Mouse (Mus musculus) gastrocnemius, adult 2 months (tissue): ENCODE data around the gene Ssu72. TPM values are rescaled to one million over a fixed set of nuclear protein-coding genes. Genes with fewer than 3 reads are reported as not detected.

Experiments
- DNase-seq: peaks from one replicate; pipeline ENCODE4 v3.0.0; 2022
- H3K27ac ChIP-seq: fragments of 200-600 bp; 2 replicates; pipeline ENCODE4 v1.8.1; 2022; ENCODE audit warnings: mild to moderate bottlenecking
- H3K4me3 ChIP-seq: fragments of 200-600 bp; 2 replicates; pipeline ENCODE4 v1.8.1; 2022; ENCODE audit warnings: mild to moderate bottlenecking, moderate library complexity
- CTCF ChIP-seq: fragments of 200-600 bp; IDR thresholded peaks from 2 replicates; pipeline ENCODE4 v1.8.1; 2022; ENCODE audit warnings: antibody characterized with exemption, mild to moderate bottlenecking, moderate library complexity
- intact Hi-C: fragments of 180-260 bp; cut with DNase I; formaldehyde crosslinking; loops from one replicate; pipeline ENCODE4 v1.15.1; 2025
- total RNA-seq, 2 experiments: library from RNA; stranded (reverse); gene quantifications; 2 replicates each; pipeline ENCODE4 v1.2.3; 2021

Gene Ssu72
- total RNA-seq, 2 experiments from 2014 or later, result 42.3 to 44.5 TPM

GRCm38 (mm10) chr4:155690571-155691375 lies 13.8 kb upstream of the Ssu72 start:
- no peak overlapping the region for H3K4me3 ChIP-seq
- no peak for TF ChIP-seq CTCF
- no peak overlapping the region for H3K27ac ChIP-seq
- DNase-seq, result no peak
- intact Hi-C loops, result no loop called here

GRCm38 (mm10) chr4:155692421-155692820 lies 12.2 kb upstream of the Ssu72 start:
- Histone ChIP-seq H3K4me3 (no peak overlapping the region), H3K27ac (no peak overlapping the region)
- TF ChIP-seq CTCF, result no peak
- no peak for DNase-seq
- intact Hi-C loops, result no loop called here

GRCm38 (mm10) chr4:155694111-155694481 lies 10.5 kb upstream of the Ssu72 start, which contains the start of gene Fndc10:
Fndc10 (plus strand) TSS chr4:155694342.
- intact Hi-C loops, result no loop called here
- DNase-seq, result no peak
- peak; percentile 25; the same call in 1 of the 2 replicates for TF ChIP-seq CTCF
- Histone ChIP-seq H3K4me3 (peak within 1 kb of the TSS; percentile 87), H3K27ac (peak within 1 kb of the TSS; percentile 81)

DNA sequence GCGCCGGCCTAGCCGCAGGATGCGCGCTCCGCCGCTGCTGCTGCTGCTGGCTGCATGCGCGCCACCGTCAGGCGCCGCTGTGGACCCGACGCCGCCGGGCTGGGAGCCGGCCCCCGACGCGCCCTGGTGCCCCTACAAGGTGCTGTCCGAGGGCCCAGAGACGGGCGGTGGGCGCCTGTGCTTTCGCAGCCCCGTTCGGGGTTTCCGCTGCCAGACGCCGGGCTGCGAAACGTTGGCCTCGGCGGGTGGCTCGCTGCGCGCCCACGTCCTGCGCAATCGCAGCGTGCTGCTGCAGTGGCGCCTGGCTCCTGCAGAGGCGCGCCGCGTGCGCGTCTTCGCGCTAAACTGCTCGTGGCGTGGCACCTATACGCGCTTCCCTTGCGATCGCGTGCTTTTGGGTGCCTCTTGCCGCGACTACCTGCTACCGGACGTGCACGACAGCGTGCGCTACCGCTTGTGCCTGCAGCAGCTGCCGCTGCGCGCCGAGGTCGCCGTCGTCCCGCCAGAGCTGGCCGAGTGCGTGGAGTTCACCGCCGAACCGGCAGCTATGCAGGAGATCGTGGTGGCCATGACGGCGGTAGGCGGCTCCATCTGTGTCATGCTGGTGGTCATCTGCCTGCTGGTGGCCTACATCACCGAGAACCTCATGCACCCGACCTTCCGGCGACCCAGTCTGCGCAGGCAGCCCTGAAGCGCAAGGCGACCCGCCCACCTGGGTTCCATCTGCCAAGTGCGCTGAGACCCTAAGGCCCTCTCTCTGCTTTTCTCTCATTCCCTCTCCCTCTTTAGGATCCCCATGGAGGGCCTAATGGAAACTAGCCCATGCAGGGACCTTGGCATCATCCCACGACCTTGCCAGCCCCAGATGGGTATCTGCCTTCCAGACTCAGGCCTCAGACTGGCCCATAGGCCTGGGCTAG lies 9.9 kb upstream of the Ssu72 start:
- peak; percentile 45 for TF ChIP-seq CTCF
- peak overlapping the region; percentile 81 for H3K27ac ChIP-seq
- H3K4me3 ChIP-seq, result peak overlapping the region; percentile 87
- intact Hi-C loops, result no loop called here
- peak; percentile 74 for DNase-seq

DNA sequence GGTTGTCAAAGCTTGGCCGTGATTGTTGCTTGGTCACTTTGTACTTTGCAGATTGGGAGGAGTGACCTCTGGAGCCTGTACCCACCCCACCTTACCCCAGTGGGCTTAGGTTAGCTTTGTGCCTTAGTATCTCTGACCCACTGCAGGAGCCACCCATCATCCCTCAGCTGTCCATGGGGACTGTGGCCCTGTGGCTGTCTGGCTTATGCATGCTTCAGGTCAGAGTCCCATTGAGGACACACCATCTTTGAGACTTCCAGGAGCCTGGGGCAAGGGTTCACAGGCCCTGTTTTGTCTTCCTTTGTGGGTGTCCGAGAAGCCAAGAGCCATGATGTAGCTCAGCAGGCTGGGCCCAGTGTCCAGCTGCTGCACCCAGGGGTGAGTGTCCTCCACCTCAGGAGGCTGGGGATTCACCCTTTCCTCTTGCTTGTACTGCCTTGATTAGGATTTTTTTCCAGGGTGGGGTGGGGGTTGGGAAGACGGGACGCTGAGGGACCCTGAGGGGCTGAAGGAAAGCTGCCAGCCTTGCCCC lies 9.0 kb upstream of the Ssu72 start:
- DNase-seq, result no peak
- H3K4me3 ChIP-seq, result peak overlapping the region; percentile 87
- intact Hi-C loops, result no loop called here
- TF ChIP-seq CTCF, result no peak
- H3K27ac ChIP-seq, result no peak overlapping the region

- H3K27ac ChIP-seq, result no peak overlapping the region
- no peak overlapping the region for H3K4me3 ChIP-seq
- intact Hi-C loops, result no loop called here
- TF ChIP-seq CTCF, result no peak
- no peak for DNase-seq
These were observed 8.0 kb upstream of the Ssu72 start for GRCm38 (mm10) chr4:155696261-155697255.

DNA sequence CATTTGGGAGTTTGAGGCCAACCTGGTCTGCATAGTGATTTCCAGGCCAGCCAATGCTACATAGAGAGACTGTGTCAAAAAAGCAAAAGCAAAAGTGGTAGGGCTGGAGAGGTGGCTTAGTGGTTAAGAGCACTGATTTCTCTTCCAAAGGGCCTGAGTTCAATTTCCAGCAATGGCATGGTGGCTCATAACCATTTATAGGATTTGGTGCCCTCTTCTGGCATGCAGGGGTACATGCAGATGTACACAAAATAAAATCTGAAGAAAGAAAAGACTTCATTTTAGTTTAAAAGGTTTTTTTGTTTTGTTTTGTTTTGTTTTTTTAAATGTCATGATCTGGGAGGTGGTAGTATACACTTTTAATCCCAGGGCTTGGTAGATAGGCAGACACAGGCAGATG lies 4.2 kb upstream of the Ssu72 start:
- no peak overlapping the region for H3K27ac ChIP-seq
- TF ChIP-seq CTCF, result peak; percentile 66
- no peak for DNase-seq
- intact Hi-C loops, result loop anchor here (5.0 to 10.0 kb wide), 3 partner anchors 73 to 336 kb away; partner anchors contain the start of gene Prkcz
- H3K4me3 ChIP-seq, result no peak overlapping the region

- no peak for TF ChIP-seq CTCF
- no peak for DNase-seq
- no peak overlapping the region for H3K27ac ChIP-seq
- intact Hi-C loops, result loop anchor here (5.0 to 10.0 kb wide), 3 partner anchors 76 to 339 kb away; partner anchors contain the start of gene Prkcz
- H3K4me3 ChIP-seq, result no peak overlapping the region
These were observed 1.1 kb upstream of the Ssu72 start for GRCm38 (mm10) chr4:155703425-155703929.

GRCm38 (mm10) chr4:155705592-155705929 lies 961 bp downstream of the Ssu72 start:
- no peak for TF ChIP-seq CTCF
- intact Hi-C loops, result loop anchor here (10.0 kb wide), 1 partner anchor 341 kb away; the partner anchor contains the start of gene Prkcz
- Histone ChIP-seq H3K4me3 (peak overlapping the region; percentile 85), H3K27ac (peak overlapping the region; percentile 98)
- DNase-seq, result no peak

DNA sequence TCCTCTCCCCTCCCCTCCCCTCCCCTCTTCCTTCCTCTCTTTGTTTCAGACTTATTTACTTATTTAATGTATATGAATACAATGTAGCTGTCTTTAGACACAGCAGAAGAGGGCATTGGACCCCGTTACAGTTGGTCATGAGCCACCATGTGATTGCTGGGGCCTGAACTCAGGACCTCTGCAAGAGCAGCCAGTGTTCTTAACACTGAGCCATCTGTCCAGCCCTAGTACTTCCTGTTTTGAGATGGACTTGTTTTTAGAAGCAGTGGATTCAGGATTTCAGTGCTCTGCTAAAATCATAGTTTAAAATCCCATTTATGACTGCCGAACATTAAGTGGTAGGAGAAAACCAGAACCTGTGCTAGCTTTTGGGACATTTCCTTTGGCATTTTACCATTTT lies 4.0 kb downstream of the Ssu72 start:
- Histone ChIP-seq H3K4me3 (no peak overlapping the region; the same call in 1 of the 2 replicates), H3K27ac (peak overlapping the region; percentile 76; the same call in 1 of the 2 replicates)
- TF ChIP-seq CTCF, result no peak
- no peak for DNase-seq
- intact Hi-C loops, result loop anchor here (10.0 kb wide), 1 partner anchor 344 kb away; the partner anchor contains the start of gene Prkcz

GRCm38 (mm10) chr4:155708988-155709387 lies 4.4 kb downstream of the Ssu72 start:
- intact Hi-C loops, result loop anchor here (10.0 kb wide), 1 partner anchor 344 kb away; the partner anchor contains the start of gene Prkcz
- no peak for TF ChIP-seq CTCF
- Histone ChIP-seq H3K27ac (peak overlapping the region; percentile 76; the same call in 1 of the 2 replicates), H3K4me3 (no peak overlapping the region)
- DNase-seq, result no peak
